Mouse (Mus musculus) hindbrain, embryonic 13.5 days (tissue): ENCODE data around the gene Olfr993. TPM values are rescaled to one million over a fixed set of nuclear protein-coding genes. Genes with fewer than 3 reads are reported as not detected.

Experiments used
- ATAC-seq: fragments of 200-750 bp; cut with Nextera tagmentation; 2 replicates; pipeline ENCODE4 v1.8.0; 2017; ENCODE audit warnings: moderate TSS enrichment; ENCODE audit not compliant: low FRiP score
- H3K27ac ChIP-seq: fragments of 300-500 bp; sonication (generic); 2 replicates; pipeline ENCODE4 v1.5.1; 2015; ENCODE audit warnings: inconsistent platforms, mild to moderate bottlenecking, moderate library complexity
- H3K27me3 ChIP-seq: fragments of 300-500 bp; sonication (generic); 2 replicates; pipeline ENCODE4 v1.6.1; 2015; ENCODE audit warnings: mild to moderate bottlenecking, inconsistent platforms
- H3K36me3 ChIP-seq: fragments of 300-500 bp; sonication (generic); 2 replicates; pipeline ENCODE4 v1.6.1; 2015; ENCODE audit warnings: mild to moderate bottlenecking, inconsistent platforms
- H3K4me1 ChIP-seq: fragments of 300-500 bp; sonication (generic); replicated peaks from 2 replicates; pipeline ENCODE4 v1.6.1; 2015; ENCODE audit warnings: inconsistent platforms
- H3K4me2 ChIP-seq: fragments of 300-500 bp; sonication (generic); 2 replicates; pipeline ENCODE4 v1.6.1; 2015; ENCODE audit warnings: inconsistent platforms, mild to moderate bottlenecking, moderate library complexity
- H3K4me3 ChIP-seq: fragments of 300-500 bp; sonication (generic); 2 replicates; pipeline ENCODE4 v1.5.1; 2015; ENCODE audit warnings: mild to moderate bottlenecking, inconsistent platforms
- H3K9ac ChIP-seq: fragments of 300-500 bp; sonication (generic); 2 replicates; pipeline ENCODE4 v1.6.1; 2015; ENCODE audit warnings: mild to moderate bottlenecking, inconsistent platforms
- H3K9me3 ChIP-seq: fragments of 300-500 bp; sonication (generic); 2 replicates; pipeline ENCODE4 v1.6.1; 2016; ENCODE audit warnings: inconsistent platforms
- WGBS: fragments of 180-500 bp; shearing (Covaris S2); methylation state at CpG from one replicate; pipeline ENCODE4 v1.1.7; 2015; 5-methylcytosine and 5-hydroxymethylcytosine counted together
- polyA plus RNA-seq: library from polyadenylated mRNA; unstranded; fragments of >200 nt; fragmentation: Nextera tagmentation; extraction: Ambion mirVana; gene quantifications from 2 replicates; pipeline ENCODE4 v1.2.1, GENCODE M21; 2015

Olfr993 gene
- polyA plus RNA-seq: not detected in 2 replicates

- Histone ChIP-seq H3K36me3 (no peaks in the 10 kb centered on the region), H3K27me3 (no peaks in the 10 kb centered on the region), H3K4me3 (no peak within 1 kb of the TSS), H3K9me3 (no peaks in the 10 kb centered on the region), H3K4me1 (no peaks in the 10 kb centered on the region), H3K27ac (no peak within 1 kb of the TSS), H3K9ac (no peak within 1 kb of the TSS), H3K4me2 (no peak within 1 kb of the TSS)
- ATAC-seq: no peak
Observed at GRCm38 (mm10) chr2:85414777-85415176, at the start of gene Olfr993. Olfr993 (minus strand) TSS chr2:85414877.

GRCm38 (mm10) chr2:85443539-85443938 is 28.9 kb upstream of the Olfr993 start, which contains the start of gene Olfr995:
Olfr995 (minus strand) TSS chr2:85443639.
- Histone ChIP-seq H3K4me1 (no peaks in the 10 kb centered on the region), H3K27ac (no peak within 1 kb of the TSS), H3K4me2 (no peak within 1 kb of the TSS), H3K4me3 (no peak within 1 kb of the TSS), H3K9ac (no peak within 1 kb of the TSS), H3K27me3 (no peaks in the 10 kb centered on the region), H3K9me3 (no peaks in the 10 kb centered on the region), H3K36me3 (no peaks in the 10 kb centered on the region)
- WGBS: 12% methylated on average over 1 of the region's 1 CpGs
- no peak for ATAC-seq

GRCm38 (mm10) chr2:85442546-85442945 is 27.9 kb upstream of the Olfr993 start:
- no peaks in the 10 kb centered on the region for H3K4me1 ChIP-seq
- no peaks in the 10 kb centered on the region for H3K36me3 ChIP-seq

GRCm38 (mm10) chr2:85436351-85436750 is 21.7 kb upstream of the Olfr993 start, which contains the start of gene Olfr994:
Olfr994 (minus strand) TSS chr2:85436451.
- ATAC-seq: no peak
- no peak within 1 kb of the TSS for H3K4me2 ChIP-seq
- WGBS: 92% methylated on average over 3 of the region's 3 CpGs

More at GRCm38 (mm10) chr2:85442546-85442945, 27.9 kb upstream of the Olfr993 start:
- no peak for ATAC-seq
- H3K27ac ChIP-seq: no peak overlapping the region
- no peak overlapping the region for H3K4me2 ChIP-seq
- H3K9ac ChIP-seq: no peak overlapping the region
- no peaks in the 10 kb centered on the region for H3K9me3 ChIP-seq
- H3K4me3 ChIP-seq: no peak overlapping the region
- no peaks in the 10 kb centered on the region for H3K27me3 ChIP-seq

GRCm38 (mm10) chr2:85425893-85426292 is 11.2 kb upstream of the Olfr993 start:
- no peaks in the 10 kb centered on the region for H3K9me3 ChIP-seq
- H3K27ac ChIP-seq: no peak overlapping the region
- H3K4me1 ChIP-seq: no peaks in the 10 kb centered on the region
- no peaks in the 10 kb centered on the region for H3K27me3 ChIP-seq
- ATAC-seq: no peak
- 90% methylated on average over 1 of the region's 1 CpGs for WGBS
- H3K4me2 ChIP-seq: no peak overlapping the region
- H3K4me3 ChIP-seq: no peak overlapping the region
- no peaks in the 10 kb centered on the region for H3K36me3 ChIP-seq
- H3K9ac ChIP-seq: no peak overlapping the region

More at GRCm38 (mm10) chr2:85436351-85436750, 21.7 kb upstream of the Olfr993 start, which contains the start of gene Olfr994:
- Histone ChIP-seq H3K27me3 (no peaks in the 10 kb centered on the region), H3K27ac (no peak within 1 kb of the TSS), H3K36me3 (no peaks in the 10 kb centered on the region), H3K9ac (no peak within 1 kb of the TSS), H3K4me1 (no peaks in the 10 kb centered on the region), H3K4me3 (no peak within 1 kb of the TSS), H3K9me3 (no peaks in the 10 kb centered on the region)

GRCm38 (mm10) chr2:85409369-85409768 is 5.3 kb downstream of the Olfr993 start, which contains the start of gene Olfr992:
Olfr992 (minus strand) TSS chr2:85409469.
- Histone ChIP-seq H3K9ac (no peak within 1 kb of the TSS), H3K27ac (no peak within 1 kb of the TSS)
- no peak for ATAC-seq

More at GRCm38 (mm10) chr2:85409369-85409768, 5.3 kb downstream of the Olfr993 start, which contains the start of gene Olfr992:
- 70% methylated on average over 2 of the region's 2 CpGs for WGBS
- Histone ChIP-seq H3K4me3 (no peak within 1 kb of the TSS), H3K27me3 (no peaks in the 10 kb centered on the region), H3K9me3 (no peaks in the 10 kb centered on the region), H3K4me1 (no peaks in the 10 kb centered on the region), H3K36me3 (no peaks in the 10 kb centered on the region), H3K4me2 (no peak within 1 kb of the TSS)

Other genes starting within 250 kb of the Olfr993 start
- gene Lrrc55, start 217.7 kb downstream of the Olfr993 start, polyA plus RNA-seq: 6.9 and 7.7 TPM in 2 replicates
- not detected in 2 replicates for gene Olfr987, start 75.6 kb downstream of the Olfr993 start, polyA plus RNA-seq
- not detected in 2 replicates for gene Olfr988, start 51.6 kb downstream of the Olfr993 start, polyA plus RNA-seq
- gene Olfr992, start 5.4 kb downstream of the Olfr993 start, polyA plus RNA-seq: not detected in 2 replicates
- gene Olfr994, start 21.6 kb upstream of the Olfr993 start, polyA plus RNA-seq: not detected in 2 replicates
- gene Olfr995, start 28.8 kb upstream of the Olfr993 start, polyA plus RNA-seq: not detected in 2 replicates
- not detected in 2 replicates for gene 4833423E24Rik, start 104.1 kb upstream of the Olfr993 start, polyA plus RNA-seq
- gene Olfr996, start 164.3 kb upstream of the Olfr993 start, polyA plus RNA-seq: not detected in 2 replicates
- gene Olfr998, start 174.1 kb upstream of the Olfr993 start, polyA plus RNA-seq: not detected in 2 replicates
- gene Olfr1000, start 197.0 kb upstream of the Olfr993 start, polyA plus RNA-seq: not detected in 2 replicates
- gene Olfr1002, start 235.8 kb upstream of the Olfr993 start, polyA plus RNA-seq: not detected in 2 replicates
- not detected in 2 replicates for gene Olfr154, start 249.6 kb upstream of the Olfr993 start, polyA plus RNA-seq